Mouse (Mus musculus): Measurements from ENCODE around the gene Rnf113a1.
"Not testable (repeated sequence)": the region's sequence is repeated elsewhere in the genome, so short reads cannot be mapped to it uniquely, and the experiment has no call there.

The Rnf113a1 gene

DNA sequence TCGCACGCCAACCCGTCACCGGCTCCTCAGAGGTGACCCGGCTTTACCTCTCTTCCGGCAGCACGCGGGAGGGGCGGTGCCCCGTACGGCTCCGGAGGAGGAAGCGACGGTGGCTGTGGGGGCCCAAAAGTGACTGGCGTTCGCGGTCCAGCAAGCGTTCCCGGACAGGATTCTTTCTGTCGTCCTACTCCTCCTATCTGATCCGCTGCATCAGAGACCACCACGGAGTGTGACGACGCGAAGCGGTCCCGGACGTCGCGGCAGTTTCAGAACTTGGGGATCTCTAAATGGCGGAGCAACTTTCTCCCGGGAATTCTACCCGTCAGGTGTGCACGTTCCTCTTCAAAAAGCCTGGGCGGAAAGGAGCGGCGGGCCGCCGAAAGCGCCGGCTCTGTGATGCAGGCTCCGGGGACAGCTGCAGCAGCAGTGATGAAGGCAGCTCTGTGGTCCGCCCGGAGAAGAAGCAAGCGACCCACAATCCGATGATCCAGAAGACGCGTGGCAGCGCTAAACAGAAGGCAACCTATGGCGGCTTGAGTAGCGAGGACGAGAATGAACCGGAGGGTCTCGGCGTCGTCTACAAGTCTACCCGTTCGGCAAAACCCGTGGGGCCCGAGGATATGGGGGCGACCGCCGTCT lies at the start of gene Rnf113a1, which contains the start of gene Ndufa1:
Gene Rnf113a1 (plus strand): TSS at position 141 of the 639 bp plus-strand sequence.
Gene Ndufa1 (minus strand): TSS at position 59 of the 639 bp plus-strand sequence.
- DNase-seq (ENCODE audit: low read depth, low spot score), result peak; percentile 87

DNA sequence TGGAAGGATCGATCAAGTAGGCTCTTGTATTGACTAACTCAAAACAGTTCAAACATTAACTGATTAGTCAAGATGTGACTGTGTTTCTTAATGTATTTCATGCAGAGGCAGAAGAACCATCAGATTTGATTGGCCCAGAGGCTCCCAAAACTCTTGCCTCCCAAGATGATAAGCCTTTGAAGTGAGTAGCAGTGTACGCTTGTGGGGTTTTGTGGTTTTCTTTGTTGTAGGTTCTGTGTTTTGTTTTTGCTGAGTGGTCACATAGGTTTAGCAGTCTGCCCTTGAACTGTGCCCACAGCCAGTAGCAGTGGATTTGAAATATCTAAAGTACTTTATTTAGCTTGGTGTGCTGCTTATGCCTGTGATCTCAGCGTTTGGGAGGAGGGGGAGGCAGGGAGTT lies 49.3 kb upstream of the Rnf113a1 start:
- peak; percentile 34 for DNase-seq (ENCODE audit: low read depth, low spot score)

DNA sequence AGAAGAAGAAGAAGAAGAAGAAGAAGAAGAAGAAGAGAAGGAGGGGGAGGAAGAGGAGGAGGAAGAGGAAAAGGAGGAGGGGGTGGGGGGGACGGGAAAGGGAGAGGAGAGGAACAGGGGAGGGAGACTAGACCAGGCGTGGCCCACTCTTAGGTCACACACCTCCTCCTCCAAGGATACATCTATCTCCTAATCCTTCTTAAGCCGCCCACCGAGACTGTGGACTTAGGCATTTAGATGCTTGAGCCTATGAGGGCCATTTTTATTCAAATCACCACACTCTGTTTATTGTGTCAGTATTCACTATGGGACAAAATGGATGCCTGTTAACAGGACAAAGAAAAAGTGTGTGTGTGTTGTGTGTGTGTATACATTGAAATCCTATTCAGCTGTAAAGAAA lies 46.5 kb upstream of the Rnf113a1 start:
- not testable (repeated sequence) for DNase-seq (ENCODE audit: low read depth, low spot score)

DNA sequence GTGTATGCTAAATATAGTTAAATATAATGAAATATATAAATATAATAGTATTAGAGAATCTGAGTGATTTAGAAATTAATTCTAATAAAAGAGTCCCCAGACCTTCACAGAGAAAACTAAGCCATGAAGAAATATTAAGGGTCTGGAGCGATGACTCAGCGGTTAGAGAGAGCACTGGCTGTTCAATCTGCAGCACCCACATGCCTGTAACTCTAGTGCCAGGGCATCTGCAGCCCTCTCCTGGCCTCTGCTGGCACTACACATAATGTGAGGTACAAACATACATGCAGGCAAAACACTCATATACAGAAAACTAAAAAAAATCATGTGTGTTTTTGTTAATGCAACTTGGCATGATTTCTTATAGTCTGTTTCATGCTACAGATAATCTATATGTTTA lies 46.1 kb upstream of the Rnf113a1 start:
- DNase-seq (ENCODE audit: low read depth, low spot score), result peak; percentile 56

DNA sequence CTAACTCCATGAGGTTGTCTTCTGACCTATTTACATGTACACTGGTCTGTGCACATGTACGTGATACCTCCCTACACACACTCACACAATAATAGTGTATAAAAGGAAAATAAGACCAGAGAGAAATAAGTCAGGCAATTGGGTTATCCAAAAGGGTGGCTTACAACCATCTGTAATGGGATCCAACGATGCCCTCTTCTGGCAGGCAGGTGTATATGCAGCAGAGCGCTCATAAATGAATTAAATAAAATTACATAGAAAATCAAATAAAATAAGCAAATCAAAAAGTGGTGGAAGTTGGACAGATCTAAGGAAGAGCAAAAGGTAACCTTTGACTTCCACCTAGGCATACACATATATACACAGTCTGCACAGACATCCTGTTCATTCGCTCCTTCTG lies 33.2 kb upstream of the Rnf113a1 start:
- peak; percentile 49 for DNase-seq (ENCODE audit: low read depth, low spot score)

DNA sequence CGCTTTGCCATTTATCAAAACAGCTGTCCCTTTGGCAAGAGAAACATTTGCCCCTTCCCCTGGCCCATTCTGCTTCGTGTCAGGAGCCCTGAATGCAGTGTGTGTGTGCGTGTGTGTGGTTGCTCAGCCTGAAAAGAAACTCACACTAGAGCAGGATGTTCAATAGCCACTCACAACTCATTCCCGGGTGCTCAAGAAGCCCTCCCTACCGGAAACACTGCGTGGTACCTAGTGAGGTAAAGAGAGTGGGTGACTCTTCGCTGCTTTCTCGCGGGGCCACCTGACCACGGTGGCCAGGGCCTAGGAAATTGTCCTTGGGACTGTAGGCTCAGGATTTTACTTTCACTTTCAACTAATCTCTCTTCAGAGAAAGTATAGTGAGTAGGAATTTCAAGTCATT lies 29.9 kb upstream of the Rnf113a1 start:
- DNase-seq (ENCODE audit: low read depth, low spot score), result peak; percentile 23

DNA sequence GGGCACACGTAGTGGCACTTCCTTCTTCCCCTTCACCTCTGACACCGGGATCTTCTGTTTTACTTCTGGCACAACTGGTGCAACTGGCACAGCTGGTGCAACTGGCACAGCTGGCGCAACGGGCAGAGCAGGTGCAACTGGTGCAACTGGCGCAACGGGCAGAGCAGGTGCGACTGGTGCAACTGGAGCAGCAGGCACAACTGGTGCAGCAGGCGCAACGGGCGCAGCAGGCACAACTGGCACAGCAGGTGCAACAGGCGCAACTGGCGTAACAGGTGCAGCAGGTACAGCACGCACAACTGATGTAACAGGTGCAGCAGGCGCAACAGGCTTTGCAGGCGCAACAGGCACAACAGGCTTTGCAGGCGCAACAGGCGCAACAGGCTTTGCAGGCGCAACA lies 27.9 kb upstream of the Rnf113a1 start:
- DNase-seq (ENCODE audit: low read depth, low spot score), result no peak

DNA sequence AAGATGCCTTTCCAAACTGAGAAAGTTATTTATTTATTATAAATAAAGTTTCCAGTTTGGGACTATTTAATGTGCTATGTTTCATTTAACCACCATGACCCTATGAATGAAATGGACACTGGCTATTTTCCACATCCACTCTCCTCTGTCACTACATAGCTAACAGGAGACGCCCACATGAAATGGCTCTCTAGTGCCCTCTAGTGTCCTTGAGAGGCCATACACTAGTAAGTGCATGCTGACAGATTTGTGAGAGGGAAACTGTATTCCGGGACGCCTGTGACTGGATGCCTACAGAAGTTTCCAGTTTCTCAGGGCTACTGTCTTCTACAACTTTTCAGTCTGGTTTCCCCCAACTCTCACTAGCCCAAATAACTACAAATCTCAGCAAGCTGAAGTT lies 24.0 kb upstream of the Rnf113a1 start:
- DNase-seq (ENCODE audit: low read depth, low spot score), result peak; percentile 79

DNA sequence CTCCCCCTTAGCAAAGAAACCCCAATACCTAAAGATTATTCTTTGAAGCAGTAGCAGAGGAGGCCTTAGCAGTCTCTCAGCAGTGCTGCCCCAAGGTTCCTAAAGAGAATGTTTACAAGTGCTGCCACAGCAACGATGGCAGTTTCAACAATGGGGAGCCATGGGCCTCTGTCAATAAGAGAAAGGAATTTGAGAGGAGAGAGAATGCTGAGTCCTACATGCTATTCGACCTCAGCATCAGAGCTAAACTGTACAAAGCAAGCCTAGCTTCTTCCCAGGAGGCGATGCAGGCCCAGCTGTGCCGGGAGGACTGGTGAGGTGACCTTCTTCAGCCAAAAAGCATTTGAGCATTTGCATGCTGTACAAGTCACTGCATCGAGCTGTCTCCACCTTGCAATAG lies 22.3 kb upstream of the Rnf113a1 start, which contains the start of gene Akap14:
Gene Akap14 (minus strand): TSS at position 101 of the 400 bp plus-strand sequence.
- no peak for DNase-seq (ENCODE audit: low read depth, low spot score)

DNA sequence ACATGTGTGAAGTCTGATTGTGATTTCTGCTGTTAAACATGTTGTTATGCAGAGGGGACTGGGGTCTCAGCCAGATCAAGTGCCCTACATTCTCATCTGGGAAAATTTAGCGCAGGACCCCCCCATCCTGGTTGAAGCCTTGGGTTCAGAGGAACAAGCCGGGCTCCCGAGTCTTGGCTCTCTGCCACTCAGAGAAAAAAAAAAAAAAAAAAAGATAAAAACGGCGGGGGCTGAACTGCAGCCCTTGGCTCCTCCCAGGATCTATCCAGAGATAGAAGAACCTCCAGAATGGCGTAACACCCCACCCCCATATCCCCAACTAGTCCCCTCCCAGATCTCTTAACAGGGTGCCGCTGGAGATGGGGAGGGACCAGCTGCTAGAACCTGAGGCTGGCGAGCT lies 6.6 kb upstream of the Rnf113a1 start:
- not testable (repeated sequence) for DNase-seq (ENCODE audit: low read depth, low spot score)

DNA sequence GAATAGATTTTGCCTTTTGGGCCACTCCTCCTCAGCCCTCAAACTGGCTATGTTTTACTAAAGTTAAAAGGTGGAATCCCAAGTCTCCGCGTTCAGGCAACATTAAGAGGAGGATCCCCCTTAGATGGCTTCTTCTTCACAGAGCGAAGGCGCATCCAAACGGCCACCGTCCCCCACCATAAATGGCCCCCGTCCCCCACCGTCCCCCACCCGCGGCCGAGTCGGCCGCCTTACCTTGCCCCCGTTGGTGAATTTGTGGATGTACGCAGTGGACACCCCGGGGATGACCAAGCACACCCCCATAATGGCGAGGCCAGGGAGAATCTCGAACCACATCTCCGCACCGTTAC lies 315 bp upstream of the Rnf113a1 start:
- DNase-seq (ENCODE audit: low read depth, low spot score), result no peak

DNA sequence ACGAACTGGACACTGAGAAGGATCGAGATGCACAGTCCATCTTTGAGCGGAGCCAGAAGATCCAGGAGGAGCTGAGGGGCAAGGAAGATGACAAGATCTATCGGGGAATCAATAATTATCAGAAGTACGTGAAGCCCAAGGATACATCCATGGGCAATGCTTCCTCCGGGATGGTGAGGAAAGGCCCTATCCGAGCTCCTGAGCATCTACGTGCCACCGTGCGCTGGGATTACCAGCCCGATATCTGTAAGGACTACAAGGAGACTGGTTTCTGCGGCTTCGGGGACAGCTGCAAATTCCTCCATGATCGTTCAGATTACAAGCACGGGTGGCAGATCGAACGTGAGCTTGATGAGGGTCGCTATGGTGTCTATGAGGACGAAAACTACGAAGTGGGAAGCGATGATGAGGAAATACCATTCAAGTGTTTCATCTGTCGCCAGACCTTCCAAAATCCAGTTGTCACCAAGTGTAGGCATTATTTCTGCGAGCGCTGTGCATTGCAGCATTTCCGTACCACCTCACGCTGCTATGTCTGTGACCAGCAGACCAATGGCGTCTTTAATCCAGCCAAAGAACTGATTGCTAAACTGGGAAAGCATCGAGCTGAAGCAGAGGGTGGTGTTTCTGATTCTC lies 817 bp downstream of the Rnf113a1 start:
- DNase-seq (ENCODE audit: low read depth, low spot score), result peak; percentile 13

DNA sequence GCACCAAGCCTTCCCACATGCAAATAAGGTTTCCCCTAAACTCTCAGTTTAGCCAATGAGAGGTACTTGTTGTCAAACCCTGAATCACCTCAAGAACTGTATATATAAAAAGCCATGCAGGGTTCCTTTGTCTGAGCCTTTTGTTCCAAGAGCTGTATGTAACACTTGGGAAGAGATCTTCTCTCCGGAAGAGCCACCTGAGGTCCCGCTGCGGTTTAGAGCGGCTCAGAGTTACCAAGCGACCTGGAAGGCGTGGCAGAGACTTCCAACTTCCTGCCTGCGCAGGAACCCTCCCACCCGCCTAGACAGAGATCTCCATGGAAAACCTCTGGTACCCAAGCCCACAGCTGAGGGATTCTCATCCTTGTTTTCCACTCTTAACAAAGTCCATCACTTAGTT lies 7.6 kb downstream of the Rnf113a1 start:
- DNase-seq (ENCODE audit: low read depth, low spot score), result no peak

DNA sequence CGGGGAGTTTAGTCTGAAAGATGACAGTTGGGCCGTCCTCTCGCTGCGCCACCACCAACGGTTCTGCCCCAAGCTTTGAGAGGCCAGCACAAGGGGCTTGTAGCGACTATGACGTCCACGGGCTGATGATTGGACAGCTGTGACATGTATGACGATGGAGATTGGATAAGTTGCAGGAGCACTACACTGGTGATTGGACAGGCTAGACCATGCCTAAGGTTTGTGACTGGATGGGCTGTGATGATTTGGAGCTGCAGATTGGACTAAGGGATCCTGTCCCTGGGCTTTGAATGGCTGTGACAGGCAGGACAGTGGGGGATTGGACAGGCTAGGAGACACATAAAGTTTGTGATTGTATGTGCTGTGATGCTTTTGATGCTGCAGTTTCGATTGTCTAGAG lies 19.9 kb downstream of the Rnf113a1 start, which contains the start of gene Gm9:
Gene Gm9 (minus strand): TSS at position 101 of the 400 bp plus-strand sequence.
- DNase-seq (ENCODE audit: low read depth, low spot score), result no peak

DNA sequence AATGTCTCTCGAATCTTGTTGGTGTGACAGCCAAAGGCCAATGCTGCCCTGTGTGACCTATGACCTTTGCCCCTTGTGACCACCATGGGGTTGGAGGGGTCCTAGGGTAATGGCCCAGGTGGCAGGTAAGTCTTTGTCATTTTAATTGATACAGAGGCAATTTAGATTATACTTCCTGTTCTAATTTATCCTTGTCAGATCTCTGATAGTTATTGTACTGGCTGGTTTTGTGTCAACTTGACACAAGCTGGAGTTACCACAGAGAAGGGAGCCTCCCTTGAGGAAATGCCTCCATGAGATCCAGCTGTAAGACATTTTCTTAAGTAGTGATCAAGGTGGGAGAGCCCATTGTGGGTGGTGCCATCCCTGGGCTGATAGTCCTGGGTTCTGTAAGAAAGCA lies 31.1 kb downstream of the Rnf113a1 start, which contains the start of gene Rhox1:
Gene Rhox1 (minus strand): TSS at position 101 of the 400 bp plus-strand sequence.
- DNase-seq (ENCODE audit: low read depth, low spot score), result not testable (repeated sequence)

All from CD4-positive, CD25-positive, alpha-beta regulatory T cell, adult 2 months (primary cell).